Mouse (Mus musculus) liver, adult 2 months (tissue): ENCODE results near the gene Shc3.

Experiments
- CTCF ChIP-seq: fragments of 200-500 bp; IDR thresholded peaks from 2 replicates; pipeline ENCODE4 v1.5.1; 2011; ENCODE audit warnings: low read depth, low read length, control low read depth
- POLR2A ChIP-seq: fragments of 200-500 bp; IDR thresholded peaks from 2 replicates; pipeline ENCODE4 v1.6.1; 2011; ENCODE audit warnings: low read length, control low read depth; ENCODE audit not compliant: insufficient read depth; ENCODE audit errors: extremely low read depth

DNA sequence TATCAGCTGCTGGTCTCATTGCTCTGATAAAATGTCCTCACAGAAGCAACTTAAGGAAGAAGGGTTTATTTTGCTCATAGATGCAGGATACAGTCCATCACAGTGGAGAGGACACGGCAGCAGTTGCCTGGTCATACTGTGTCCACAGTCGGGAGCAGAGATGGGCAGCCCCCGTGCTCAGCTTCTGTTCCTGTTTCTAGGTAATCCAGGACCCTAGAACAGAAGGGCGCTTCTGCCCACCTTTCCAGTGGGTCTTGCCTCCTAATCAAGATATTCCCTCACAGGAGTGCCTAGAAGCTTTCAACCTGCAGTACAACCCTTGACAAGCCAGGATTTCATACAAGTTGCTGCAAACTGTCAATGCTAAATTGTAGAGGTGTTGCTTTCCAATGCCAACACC is 44.9 kb downstream of the Shc3 start:
- TF ChIP-seq CTCF (no peak), POLR2A (no peak)
